Mouse (Mus musculus): ENCODE data around the gene Mrpl28.
"Not testable (repeated sequence)": the region's sequence is repeated elsewhere in the genome, so short reads cannot be mapped to it uniquely, and the experiment has no call there.

Gene Mrpl28

DNA sequence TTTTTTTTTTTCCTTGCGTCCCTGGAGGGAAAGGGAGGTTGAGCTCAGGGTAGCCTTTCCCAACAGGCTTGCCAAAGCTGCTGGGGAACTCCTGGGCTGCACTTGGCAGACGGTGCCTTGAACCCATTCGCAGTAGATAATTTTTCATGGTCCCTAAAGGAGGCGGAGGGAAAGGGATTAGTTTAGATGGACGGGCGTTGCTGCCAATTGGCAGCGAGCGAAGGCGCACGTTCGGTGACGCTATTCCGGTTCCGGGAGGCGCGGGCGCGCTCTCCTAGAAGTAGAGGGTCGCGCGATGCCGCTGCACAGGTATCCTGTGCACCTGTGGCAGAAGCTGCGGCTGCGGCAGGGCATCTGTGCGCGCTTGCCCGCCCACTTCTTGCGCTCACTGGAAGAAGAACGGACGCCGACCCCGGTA is at the start of gene Mrpl28:
Mrpl28 (plus strand) TSS at position 234 of the 418 bp plus-strand sequence.
- peak; percentile 83 for DNase-seq (ENCODE audit: low spot score)

DNA sequence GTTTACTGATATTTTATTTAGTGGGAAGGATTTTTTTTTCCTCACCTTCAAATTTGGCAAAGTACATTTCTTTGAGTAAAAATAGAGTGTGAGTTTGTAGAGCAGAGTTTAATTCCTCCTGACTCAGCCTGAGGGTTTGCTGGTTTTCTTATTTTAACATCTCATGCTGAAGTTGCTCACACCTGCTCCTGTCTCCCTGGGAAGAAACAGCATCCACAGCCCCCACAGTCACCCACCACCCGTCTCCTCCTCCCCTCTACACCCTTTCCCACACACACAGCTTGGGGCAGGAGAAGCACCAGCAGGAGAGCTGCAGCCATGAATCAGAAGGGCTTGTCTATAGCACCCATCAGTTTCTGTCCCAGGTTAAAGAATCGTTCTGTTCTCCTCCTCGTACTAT is 48.1 kb upstream of the Mrpl28 start:
- DNase-seq (ENCODE audit: low spot score): no peak

- no peak for DNase-seq (ENCODE audit: low spot score)
Measured at GRCm38 (mm10) chr17:26078851-26079250, 44.4 kb upstream of the Mrpl28 start.

- DNase-seq (ENCODE audit: low spot score): no peak
Measured at GRCm38 (mm10) chr17:26080867-26081266, 42.4 kb upstream of the Mrpl28 start.

- no peak for DNase-seq (ENCODE audit: low spot score)
Measured at GRCm38 (mm10) chr17:26087059-26087564, 36.2 kb upstream of the Mrpl28 start.

DNA sequence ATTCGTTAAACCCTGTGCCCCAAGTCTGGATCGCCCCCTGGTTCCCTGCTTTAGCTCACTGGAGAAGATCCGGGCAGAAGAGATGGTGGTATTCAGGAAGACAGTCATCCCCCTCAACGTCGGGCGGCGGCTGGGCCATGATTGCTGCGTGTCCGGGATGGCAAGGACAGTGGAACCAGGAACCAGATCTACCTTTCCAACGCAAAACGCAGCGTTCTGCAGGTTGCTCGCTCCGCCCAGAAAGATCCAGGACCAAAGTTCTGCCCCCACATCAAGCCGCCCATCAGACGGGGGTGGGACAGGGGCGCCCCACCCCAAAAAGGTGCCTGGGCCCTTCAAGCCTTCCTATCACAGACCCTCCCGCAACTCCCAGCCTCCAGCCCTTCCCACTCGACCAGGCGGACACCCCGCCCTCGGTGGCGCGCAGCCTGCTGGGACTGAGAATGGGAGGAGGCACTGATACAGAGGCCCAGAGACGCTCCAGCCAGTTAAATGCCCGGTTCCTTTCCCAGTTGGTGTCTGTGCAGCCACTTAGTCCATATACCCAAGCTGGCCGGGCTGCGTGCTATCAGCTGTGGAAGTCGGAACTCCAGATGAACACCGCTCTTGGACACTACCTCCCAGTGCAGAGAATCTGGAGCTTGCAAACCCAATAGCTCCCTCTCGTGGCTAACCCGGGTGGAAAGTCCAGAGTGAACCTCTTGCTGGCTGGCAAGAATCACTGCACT is 33.2 kb upstream of the Mrpl28 start, which contains the start of gene Decr2:
Decr2 (minus strand) TSS at position 433 of the 728 bp plus-strand sequence.
- DNase-seq (ENCODE audit: low spot score): peak; percentile 81

- no peak for DNase-seq (ENCODE audit: low spot score)
Measured at GRCm38 (mm10) chr17:26094531-26095110, 28.7 kb upstream of the Mrpl28 start.

DNA sequence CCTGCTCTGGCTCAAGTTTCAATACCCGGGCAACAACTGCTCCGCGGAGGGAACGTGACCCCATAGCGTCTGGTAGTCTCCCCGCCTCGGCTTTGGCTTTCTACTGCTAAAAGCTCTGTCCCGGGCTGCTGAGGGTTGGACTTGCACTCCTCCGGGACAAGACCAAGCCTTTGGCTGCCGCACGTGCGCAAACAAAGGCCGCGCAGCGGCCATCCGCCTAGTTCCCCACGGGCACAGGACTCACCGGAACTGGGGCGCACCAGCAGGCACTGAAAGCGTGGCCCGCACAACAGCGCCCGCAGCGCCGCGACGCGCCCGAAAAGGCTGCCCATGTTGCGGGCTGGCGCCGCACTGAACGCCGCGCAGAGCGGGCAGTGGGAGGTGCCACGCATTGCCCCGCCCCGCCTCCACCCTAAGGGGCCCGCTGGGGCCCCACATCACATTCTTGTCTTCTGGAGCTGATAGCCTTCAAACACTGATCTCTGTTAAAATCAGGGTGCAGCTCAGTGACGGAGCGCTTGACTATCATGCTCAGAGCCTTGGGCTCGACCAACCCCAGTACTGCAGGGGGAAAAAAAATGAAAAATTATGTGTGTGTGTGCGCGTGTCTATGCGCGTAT is 28.1 kb upstream of the Mrpl28 start, which contains the start of gene Nme4:
Nme4 (minus strand) TSS at position 482 of the 620 bp plus-strand sequence.
- peak; percentile 51 for DNase-seq (ENCODE audit: low spot score)

GRCm38 (mm10) chr17:26098461-26098860 is 24.8 kb upstream of the Mrpl28 start:
- no peak for DNase-seq (ENCODE audit: low spot score)

DNA sequence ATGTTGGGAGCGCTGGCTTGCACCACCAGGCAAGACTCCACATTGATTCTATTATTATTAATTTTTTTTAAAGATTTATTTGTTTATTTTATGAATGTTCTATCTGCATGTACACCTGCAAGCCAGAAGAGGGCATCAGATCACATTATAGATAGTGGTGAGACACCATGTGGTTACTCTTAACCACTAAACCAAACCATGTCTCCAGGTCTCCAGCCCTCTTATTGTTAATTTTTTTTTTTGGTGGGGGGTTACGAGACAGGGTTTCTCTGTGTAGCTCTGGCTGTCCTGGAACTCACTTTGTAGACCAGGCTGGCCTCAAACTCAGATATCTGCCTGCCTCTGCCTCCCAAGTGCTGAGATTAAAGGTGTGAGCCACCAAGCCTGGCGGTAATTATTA is 24.0 kb upstream of the Mrpl28 start:
- DNase-seq (ENCODE audit: low spot score): not testable (repeated sequence)

DNA sequence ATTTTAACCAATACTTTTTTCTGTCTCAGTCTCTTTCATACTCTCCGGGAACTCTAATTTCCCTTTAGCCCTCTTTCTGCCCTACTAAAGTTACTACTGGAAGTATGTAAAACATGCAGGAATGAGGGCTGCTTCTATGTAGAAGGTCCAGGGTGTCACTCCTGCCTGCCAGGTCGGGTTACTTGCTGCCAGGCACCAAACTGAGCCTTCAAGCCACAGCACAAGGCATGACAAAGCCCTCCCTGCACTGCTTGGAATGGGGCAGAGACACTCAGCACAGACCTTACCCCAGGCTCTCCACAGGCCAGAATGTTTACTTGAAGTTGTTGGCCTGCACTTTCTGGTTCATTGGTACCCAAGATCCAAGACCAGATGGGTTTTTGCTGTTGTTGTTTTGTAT is 23.1 kb upstream of the Mrpl28 start:
- no peak for DNase-seq (ENCODE audit: low spot score)

- DNase-seq (ENCODE audit: low spot score): no peak
Measured at GRCm38 (mm10) chr17:26101478-26101877, 21.8 kb upstream of the Mrpl28 start.

GRCm38 (mm10) chr17:26105619-26106018 is 17.7 kb upstream of the Mrpl28 start:
- DNase-seq (ENCODE audit: low spot score): no peak

GRCm38 (mm10) chr17:26110156-26110555 is 13.1 kb upstream of the Mrpl28 start:
- no peak for DNase-seq (ENCODE audit: low spot score)

DNA sequence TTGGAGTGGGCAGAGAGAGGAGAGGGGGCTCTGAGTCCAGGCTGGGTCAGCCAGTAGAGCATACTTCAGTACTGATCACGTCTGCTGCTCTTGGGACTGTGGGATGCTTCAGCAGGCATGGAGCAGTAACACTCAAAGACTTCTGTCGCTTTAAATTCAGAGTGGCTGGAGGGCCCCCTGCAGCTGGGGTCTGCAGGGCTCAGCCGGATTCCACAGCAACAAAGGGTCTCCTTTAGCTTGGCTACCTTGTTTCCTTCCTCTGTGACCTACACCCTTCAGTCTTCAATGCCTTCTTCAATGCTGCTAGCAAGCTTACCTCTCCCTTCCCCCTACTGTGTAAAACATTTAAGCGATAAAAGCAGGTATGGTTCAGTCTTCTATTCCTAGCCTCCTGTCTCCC is 12.3 kb upstream of the Mrpl28 start:
- DNase-seq (ENCODE audit: low spot score): no peak

GRCm38 (mm10) chr17:26111722-26112121 is 11.6 kb upstream of the Mrpl28 start:
- DNase-seq (ENCODE audit: low spot score): no peak

- no peak for DNase-seq (ENCODE audit: low spot score)
Measured at GRCm38 (mm10) chr17:26112751-26113150, 10.5 kb upstream of the Mrpl28 start.

- DNase-seq (ENCODE audit: low spot score): peak; percentile 67
Measured at GRCm38 (mm10) chr17:26113181-26113948, 9.9 kb upstream of the Mrpl28 start, which contains the start of gene Tmem8. Tmem8 (plus strand) TSS chr17:26113299.

GRCm38 (mm10) chr17:26114061-26114460 is 9.2 kb upstream of the Mrpl28 start:
- no peak for DNase-seq (ENCODE audit: low spot score)

DNA sequence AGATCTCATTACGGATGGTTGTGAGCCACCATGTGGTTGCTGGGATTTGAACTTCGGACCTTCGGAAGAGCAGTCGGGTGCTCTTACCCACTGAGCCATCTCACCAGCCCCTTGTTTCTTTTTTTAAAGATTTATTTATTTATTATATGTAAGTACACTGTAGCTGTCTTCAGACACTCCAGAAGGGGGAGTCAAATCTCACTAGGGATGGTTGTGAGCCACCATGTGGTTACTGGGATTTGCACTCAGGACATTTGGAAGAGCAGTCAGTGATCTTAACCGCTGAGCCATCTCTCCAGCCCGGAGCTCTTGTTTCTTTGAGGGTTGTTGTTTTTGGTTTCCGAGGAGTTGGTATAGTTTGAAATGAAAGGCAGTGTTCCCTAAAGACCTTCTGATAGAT is 8.8 kb upstream of the Mrpl28 start:
- DNase-seq (ENCODE audit: low spot score): not testable (repeated sequence)

- no peak for DNase-seq (ENCODE audit: low spot score)
Measured at GRCm38 (mm10) chr17:26115205-26115898, 7.9 kb upstream of the Mrpl28 start.
